Mouse (Mus musculus): ENCODE data around the gene Wnk2.
A peak's percentile ranks its signal among the peaks of the same experiment; 100 is the strongest.

Gene Wnk2

DNA sequence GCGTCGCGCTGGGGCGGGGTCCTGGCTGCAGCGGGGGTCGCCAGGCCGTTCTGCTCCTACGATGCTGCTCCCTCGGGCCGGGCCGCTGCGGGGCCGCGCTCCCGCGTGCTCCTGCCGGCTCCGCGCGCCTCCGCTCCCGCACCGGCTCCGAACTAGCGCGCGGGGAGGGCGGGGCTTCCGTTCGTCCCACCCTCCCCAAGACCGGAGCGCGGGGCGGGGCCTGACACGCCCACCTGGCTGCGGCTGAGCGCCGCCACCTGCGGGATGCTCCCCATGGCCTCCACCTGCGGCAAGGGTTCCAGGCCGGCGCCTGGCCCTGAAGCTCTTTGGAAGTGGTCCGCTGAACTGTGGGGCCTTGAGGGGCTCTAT, at the start of gene Wnk2:
Wnk2 (minus strand) TSS at position 157 of the 369 bp plus-strand sequence.
- peak; percentile 58 for ATAC-seq (ENCODE audit: low TSS enrichment)

DNA sequence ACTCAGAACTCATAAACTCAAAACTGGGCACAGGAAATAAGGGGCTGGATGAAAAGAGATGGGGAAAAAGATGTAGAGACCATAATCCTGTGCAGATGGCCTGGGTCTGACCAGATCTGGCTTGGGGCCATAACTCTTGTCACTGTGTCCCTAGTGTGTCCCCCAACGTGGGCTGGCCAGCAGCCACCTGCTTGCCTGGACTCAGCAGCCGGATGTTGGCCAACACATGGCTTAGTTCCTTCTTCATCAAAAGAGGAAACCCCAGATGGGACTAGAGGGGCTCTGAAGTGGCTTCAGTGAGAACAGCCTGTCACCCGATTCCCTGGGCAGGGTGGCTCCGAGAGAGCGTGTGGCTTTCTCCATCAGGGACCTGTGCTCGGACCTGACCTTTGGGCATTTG, 49.0 kb upstream of the Wnk2 start:
- no peak; the same call in 1 of the 2 replicates for ATAC-seq (ENCODE audit: low TSS enrichment)

DNA sequence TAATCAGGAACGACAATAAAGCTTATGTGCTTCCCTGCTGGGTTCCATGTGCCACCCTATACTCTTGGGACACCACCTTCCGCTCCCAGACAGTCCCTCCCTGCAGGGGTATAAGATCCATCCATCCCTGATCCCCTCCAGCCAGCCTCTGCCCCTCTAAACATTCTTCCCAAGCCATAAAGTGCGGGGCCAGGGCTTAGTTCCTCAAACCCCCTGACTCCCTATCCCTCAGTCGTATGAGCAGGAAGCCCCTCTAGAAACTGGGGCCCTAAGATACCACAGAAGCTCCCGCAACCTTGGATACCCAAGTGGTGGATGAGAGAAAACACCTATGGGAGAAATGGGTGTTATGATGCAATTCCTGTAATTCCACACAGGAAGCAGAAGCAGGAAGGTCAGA, 48.4 kb upstream of the Wnk2 start:
- no peak for ATAC-seq (ENCODE audit: low TSS enrichment)

DNA sequence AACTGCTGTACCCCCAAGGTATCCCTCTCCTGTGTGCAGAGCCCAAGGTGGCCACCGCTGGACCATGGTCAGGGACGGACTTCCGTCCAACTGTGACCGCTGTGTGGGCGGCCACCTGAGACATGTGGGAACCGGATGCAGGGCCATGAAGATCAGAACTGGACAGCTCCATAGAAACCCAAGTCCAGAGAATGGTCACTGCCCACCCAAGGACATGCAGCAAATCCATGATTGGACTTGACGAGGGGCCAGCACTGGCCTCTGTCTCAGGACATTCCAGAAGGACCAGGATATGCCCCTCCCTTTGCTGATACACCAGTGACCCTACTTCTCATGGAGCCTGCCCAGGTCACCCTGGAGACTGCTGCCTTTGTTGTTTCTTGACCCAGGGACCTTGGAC, 47.8 kb upstream of the Wnk2 start:
- no peak for ATAC-seq (ENCODE audit: low TSS enrichment)

DNA sequence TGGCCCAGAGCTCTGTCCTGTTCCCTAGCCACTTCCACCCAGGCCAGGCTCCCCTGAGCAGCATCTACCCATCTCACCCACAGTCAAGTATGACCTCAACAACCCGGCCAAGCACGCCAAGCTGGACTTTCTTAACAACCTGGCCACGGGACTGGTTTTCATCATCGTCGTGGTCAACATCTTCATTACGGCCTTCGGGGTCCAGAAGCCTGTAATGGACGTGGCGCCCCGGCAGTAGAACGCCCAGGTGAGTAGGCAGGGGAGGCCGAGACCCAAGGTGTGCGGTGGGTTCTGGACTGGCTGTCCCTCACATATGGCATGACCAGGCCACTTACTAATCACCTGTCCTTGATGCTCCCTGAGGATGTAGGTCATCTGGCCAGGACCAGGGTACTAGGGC, 47.0 kb upstream of the Wnk2 start:
- no peak for ATAC-seq (ENCODE audit: low TSS enrichment)

DNA sequence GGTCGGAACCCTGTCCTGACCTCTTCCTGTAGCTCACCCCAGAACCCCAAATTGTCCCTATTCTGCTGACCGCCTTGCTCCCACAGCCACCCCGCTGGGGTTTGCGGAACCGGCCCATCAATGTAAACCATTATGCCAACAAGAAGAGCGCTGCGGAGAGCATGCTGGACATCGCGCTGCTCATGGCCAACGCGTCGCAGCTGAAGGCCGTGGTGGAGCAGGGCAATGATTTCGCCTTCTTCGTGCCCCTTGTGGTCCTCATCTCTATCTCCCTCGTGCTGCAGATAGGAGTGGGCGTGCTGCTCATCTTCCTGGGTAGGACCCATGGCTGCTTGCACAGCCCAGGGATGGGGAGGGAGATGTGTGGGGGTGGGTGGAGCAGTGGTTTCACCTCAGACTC, 45.8 kb upstream of the Wnk2 start:
- no peak for ATAC-seq (ENCODE audit: low TSS enrichment)

DNA sequence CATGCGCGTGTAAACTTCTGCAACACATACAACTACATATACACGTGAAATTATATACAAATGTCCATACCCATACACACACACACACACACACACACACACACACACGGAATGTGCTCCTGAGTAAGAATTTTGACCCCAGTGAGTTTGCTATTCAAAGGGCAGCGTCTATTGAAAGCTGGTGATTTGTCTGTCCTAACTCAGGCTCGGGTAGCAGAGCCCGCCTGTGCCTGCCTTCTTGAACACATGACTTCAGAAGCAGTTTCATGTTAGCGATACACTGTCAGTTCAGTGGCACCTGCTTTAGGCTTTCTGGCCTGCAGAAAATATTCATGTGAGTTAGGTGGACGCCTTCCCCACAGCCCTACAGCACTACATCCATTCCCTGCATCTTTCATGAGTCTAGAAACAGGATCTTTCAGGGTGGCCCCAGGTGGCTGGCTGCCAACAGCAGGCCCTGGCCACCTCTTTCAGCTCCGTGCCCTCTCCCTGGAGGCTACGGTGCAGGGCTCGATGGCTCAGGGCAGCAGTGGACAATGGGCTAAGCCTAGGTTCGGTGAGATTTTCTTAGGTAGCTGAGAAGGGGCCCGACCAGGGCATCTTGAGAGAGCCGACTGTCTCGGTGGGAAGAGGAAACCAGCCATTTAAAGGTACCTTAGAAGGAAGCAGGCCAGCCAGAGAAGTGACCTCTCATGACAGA, 44.5 kb upstream of the Wnk2 start:
- no peak for ATAC-seq (ENCODE audit: low TSS enrichment)

DNA sequence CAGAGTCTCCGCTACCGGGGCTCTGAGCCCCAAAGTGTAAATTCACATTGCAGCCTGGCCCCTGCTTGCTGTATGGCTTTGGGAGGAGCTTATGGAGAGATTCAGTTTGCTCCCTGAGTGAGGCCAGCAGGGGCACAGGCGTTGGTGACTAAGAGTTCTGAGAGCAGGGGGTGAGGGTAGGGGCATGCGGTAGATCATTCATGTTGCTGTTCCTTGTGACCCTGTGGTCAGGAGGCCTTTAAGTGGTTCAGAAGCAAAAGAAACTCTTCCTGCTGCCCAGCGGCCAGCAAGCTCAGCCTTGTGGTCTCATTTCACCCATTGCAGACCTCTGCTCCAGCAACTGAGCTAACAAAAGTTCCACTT, 43.8 kb upstream of the Wnk2 start:
- no peak for ATAC-seq (ENCODE audit: low TSS enrichment)

DNA sequence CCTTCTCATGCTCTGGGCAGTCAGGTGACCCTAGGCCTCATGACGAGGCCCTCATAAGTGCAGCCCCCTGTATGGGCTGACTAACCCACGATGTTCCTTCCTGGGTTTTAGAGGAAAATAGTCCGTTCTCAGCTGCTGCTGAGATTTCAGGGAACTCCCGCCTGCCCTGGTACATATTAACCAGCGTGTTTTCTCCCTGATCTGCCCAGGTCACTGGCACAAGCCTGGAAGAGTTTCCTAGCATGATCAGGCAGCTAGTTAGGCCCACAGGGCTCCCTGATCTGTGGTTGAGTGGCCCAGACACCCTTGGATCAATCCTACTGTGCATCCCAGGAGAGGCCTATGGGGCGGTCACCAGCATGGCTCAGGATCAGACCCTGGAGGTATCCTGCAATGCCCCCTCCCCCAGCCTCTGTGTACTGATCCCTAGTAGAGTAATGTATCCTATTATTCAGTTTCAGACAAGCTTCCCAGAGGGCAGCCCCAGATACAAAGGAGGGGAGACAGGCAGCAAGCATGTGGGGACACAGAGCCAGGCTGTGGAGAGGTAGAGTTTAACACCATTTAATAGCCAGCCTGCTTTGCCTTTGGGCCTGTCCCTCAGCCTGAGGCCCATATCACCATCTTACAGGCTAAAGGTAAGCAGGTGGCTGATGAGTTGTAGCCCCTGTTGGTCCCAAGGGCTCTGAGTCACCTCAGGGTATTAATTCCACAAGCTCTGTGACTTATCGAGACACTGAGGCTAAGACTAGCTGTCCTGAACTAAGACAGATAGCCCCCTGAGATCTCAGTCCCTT, 43.3 kb upstream of the Wnk2 start:
- no peak for ATAC-seq (ENCODE audit: low TSS enrichment)

DNA sequence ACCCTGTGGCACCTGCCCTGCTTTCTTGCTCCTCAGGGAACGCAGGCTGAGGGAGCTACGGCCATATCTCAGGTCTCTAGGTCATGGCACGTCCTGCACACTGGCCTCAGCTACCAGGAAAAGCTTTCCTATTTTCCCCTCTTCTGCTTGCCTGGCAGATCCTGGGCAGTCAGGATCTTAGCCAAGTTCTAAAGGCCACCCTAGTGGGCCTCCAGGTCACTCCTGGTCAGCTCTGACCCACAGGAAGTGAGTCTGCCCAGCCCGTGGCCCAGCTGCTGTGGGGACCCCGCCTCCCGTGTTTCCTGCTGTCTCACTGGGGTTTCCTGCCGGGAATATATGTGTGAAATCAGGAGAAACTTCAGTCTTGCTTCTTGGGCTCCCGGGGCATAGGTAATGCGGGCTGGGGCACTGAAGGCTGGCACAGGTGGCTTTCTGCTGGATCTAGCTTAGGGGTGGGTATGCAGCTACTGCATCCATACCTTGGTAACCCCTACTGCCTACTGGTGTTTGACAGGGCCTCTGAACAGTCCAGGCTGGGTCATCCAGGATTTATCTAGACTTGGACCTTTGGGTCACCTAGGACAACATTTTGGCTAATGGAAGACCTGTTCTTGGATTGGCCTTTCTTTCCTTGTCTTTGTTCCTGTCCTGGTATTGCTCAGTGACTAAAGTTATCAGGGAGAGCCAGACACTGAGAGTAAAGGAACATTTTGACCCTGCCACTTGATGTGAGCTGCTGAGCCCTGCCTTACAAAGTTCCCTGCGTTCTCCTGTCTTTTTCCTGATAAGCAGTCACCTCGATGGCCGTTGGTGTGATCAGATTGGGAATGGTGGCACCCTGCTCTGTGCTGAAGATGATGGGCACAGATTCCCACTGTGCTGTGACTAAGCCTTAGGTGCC, 42.4 kb upstream of the Wnk2 start:
- ATAC-seq (ENCODE audit: low TSS enrichment) = no peak

DNA sequence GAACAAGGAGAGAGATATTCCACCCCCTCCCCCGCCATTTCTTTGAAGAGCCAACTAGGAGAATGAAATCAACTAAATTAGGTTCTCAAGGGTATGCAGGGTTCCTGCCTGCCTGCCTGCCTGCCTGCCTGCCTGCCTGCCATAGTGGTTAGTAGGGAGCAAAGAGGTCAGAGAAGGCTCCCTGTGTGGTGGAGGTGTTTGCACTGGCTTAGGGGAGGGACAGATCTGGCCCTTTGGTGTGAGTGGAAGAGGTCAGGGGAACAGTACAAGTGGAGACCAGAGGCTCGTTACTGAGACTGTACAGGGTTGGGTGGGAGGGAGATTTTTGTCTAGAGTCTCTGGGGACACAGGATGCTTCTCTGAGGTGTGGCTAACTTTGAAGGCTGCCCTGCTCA, 41.1 kb upstream of the Wnk2 start:
- ATAC-seq (ENCODE audit: low TSS enrichment) = no peak

DNA sequence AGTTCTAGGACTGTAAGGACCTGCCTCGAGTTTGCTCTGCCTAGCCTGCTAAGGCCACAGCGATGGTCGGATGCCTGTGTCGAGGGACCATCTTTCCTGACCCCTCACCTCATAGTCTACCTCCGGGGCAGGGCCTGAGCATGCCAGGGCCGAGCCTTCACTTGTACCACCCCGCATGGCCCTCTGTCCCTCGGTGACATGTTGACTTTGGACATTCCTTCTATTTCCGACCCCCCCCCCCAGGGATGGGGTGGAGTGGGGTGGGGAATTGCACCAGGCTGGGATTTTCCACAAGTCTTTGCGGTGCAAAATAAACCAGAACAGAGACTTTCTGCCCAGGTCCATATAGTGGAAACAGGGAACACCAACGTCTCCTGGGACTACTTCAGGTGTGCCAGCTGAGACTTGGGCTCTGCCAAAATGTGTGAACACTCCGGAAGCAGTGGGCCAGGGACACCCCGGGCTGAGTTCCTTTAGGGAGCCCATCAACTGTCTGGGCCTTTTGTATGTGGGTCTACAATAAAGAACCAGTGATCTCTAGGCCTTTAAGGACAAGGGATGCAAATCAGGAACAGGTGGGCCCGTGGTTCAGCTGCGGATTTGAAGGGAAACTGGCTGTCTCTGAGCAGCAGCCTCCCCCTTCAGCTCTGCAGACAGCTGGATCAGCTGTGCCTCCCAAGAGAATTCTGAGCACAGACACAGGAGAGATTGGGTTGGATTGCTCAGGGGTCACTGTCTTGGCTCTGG, 40.6 kb upstream of the Wnk2 start:
- ATAC-seq (ENCODE audit: low TSS enrichment) = no peak

DNA sequence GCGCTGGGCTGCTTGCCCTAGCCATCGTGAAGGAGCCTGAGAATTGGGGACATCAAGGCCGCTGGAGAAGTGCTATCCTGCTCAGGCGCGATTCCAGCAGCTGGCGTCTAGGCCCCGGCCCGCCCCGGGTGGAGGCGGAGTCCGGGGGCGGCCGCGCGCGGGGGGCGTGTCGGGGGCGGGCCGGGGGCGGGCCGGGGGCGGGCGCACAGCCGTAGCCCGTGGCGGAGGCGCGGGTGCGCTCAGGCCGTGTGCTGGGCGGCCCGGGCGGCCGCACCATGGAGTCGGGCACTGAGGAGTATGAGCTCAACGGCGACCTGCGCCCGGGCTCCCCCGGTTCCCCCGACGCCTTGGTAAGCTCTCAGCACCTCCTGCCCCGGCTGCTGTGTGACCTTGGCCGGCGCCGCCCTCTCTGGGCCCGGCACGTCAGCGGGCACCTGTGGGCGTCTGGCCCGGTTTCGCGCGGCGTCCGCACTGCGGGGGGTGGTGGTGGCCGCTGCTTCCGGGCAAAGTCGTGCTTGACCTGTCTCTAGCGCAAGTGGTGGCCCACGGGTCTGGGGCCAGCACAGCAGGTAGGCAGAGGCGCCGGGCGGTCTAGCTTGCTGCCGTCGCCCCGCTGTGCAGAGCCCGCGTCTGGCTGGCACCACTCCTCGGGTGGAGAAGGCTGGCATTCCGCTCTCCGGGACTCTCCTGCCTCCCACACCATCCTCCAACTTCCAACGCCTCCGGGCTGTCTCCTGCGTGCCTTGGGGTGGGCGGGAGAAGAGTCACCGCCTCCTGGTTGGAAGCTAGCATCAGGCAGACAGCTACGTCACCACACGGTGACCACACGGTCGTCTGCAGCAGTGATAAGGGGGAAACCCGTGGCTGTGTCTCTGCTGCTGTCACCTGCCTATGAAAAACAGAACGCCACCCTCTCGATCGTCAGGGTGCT, 39.7 kb upstream of the Wnk2 start, which contains the start of gene Ninj1:
Ninj1 (plus strand) TSS at position 198 of the 931 bp plus-strand sequence.
- peak; percentile 67 for ATAC-seq (ENCODE audit: low TSS enrichment)

DNA sequence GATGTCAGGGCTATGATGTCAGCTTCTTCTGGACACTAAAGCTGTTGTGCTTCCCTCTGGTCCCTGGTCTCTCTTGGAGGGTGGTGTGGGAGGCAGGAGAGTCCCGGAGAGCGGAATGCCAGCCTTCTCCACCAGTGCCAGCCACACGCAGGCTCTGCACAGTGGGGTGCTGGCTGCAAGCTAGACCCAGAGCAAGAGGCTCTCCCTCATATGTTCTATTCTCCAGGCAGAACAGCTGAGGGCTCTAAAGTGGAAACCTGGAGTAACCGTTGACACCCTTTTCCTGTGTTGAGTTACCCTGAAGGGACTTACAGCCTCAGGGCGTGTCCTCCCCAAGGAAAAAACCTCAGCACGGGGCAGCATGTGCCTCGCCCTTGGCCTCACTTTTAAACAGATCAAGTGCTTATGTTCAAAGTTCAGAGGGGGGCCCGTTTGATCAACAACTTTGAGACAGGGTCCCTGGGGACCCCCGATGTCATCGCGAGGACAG, 39.0 kb upstream of the Wnk2 start:
- ATAC-seq (ENCODE audit: low TSS enrichment) = no peak; the same call in 1 of the 2 replicates

DNA sequence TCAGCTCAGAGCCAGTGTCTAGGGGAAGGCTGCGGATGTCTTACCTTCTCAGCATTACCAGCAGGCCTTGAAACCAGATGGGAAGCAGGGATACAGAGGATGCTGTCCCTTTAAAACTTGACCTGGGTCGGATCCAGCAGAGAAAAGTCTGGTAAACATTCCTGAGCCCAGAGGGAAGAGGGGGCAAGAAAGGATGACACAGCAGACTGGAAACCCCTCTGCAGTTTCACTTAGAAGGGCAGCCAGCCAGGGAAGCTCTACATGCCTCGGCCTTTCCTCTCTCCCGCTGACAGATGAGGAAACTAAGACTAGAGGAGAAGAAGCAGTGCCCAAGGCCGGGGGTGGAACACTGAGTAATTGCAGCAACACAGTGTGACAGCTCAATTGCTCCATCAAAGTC, 35.8 kb upstream of the Wnk2 start:
- no peak for ATAC-seq (ENCODE audit: low TSS enrichment)

DNA sequence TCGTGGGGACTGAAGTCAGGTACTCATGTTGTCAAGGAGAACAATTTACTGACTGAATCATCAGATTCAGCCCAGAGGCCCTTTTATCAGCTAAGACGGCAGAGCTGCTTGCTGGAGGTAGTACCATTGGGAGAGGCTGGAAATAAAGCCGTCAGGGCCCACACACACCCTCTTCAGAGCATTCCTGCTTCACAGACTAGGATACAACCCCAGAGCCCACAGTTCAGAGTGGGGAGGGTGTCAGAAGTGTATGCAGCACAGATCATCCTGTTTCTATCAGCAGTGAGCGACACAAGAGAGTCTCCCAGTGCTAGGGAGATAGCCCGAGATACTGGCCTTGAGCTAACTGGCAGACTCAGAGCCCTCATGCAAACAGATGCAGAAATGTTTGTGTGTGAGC, 35.3 kb upstream of the Wnk2 start:
- ATAC-seq (ENCODE audit: low TSS enrichment) = no peak

DNA sequence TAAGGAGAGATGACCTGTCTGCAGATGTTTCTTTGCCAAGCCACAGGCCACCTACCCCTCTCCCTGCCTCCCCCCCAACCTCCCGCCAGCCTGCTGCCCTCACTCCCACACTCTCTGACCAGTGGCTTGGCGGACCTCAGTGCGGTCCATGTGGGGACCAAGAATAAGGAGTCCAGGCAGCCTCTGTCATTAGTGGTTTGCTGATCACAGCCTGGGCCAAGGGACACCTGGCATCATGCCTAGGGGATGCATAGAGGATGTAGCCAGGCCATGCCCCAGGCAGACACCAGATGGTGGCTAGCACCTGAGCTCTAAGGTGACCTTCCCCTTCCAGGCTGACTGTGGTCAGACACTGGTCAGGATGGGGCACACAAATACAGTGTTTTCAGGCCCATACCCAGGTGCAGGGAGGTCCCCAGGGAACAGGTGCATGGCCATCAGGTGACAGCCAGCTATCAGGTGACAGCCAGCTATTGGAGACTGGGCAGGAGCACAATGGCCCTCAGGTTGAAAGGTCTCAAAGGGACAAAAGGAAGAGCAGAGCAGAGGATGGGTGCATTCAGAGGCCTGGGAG, 33.7 kb upstream of the Wnk2 start:
- no peak for ATAC-seq (ENCODE audit: low TSS enrichment)

DNA sequence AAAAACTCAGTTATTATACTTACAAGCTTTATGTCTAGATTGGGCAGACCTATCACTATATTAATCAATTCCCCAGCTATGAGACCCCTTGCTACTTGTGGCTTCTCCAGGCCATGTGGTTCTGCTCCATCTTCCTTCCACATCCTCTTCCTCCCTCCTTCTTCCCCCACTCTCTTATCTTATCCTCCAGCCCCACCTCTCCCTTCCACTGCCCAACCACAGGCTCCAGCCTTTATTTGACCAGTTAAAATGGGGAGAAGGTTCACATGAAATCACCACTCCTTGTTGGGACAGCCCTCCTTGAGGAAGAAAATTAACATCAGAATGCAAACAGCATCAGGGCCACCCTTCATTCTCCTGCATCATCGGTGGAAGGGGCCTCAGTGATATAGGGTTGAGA, 32.9 kb upstream of the Wnk2 start:
- ATAC-seq (ENCODE audit: low TSS enrichment) = no peak

DNA sequence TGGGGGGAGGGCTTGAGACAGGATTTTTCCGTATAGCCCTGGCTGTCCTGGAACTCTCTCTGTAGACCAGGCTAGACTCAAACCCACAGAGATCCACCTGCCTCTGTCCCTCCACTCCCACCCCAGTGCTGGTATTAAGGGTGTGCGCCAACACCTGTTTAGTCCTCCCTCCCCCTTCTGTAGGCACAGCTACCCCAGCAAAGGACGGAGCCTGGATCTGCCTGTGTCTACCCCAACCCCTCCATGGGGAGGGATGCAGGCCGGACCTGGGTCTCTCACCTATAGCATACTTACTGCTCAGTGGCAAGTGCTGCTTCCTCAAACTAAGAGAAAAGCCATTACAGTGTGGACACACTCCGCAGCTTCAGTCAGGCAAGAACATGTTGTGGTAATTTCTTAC, 32.5 kb upstream of the Wnk2 start:
- no peak for ATAC-seq (ENCODE audit: low TSS enrichment)
